Mouse (Mus musculus): ENCODE results near the gene Sphk1. TPM values are rescaled to one million over a fixed set of nuclear protein-coding genes. Genes with fewer than 3 reads are reported as not detected.

Gene Sphk1
- total and polyA plus RNA-seq, 3 experiments = 53.5 to 127 TPM; not detected in 1

DNA sequence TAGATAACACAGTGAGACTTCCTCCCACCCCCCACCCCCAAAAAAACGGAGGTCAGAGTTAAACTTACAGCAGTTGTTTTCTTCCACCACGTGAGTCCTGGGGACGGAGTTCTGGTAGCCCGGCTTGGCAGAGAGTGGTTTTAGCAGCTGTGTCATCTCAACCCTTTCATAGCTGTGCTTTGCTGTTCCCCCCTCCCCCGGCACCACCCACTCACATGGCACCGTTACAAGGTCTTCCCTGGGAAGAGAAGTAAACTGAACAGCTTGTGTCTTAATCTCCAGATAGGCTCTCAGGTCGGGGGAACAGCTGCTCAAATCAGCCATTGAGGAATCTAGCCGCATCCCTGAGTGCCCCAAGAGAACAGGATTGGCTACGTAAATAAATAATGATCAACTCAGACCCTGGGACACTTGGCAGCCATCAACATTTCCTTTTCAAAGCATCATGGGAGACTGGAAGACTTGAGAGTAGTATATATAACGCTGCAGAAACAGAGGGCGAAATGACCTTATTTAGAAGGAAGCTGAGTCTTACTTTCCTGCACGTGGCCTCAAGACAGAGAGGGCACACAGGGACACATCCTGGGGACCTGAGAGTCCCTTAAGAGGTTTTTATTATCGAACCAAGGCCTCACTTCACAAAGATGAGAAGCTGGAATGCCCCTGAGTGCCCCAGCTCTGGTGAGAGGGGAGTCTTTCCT is 36.1 kb upstream of the Sphk1 start (continued):
- TF ChIP-seq ZC3H11A (IDR thresholded peaks at IDR 0.05; ENCODE audit: low read depth, low read length) = no peak
- peak; percentile 61; the same call in 1 of the 2 replicates for TF ChIP-seq ZKSCAN1 (IDR thresholded peaks at IDR 0.05; ENCODE audit: low read depth, low read length)
- peak; percentile 72 for TF ChIP-seq POLR2AphosphoS2 (IDR thresholded peaks at IDR 0.05; ENCODE audit: low read length)
- TF ChIP-seq TBP (IDR thresholded peaks at IDR 0.05; ENCODE audit: low read depth, low read length) = peak; percentile 75
- TF ChIP-seq KAT2A (conservative IDR thresholded peaks at IDR 0.05; ENCODE audit: low read depth, low read length) = peak; percentile 61
- TF ChIP-seq ELF1 (IDR thresholded peaks at IDR 0.05; ENCODE audit: low read depth, low read length) = peak; percentile 61
- 0 out of 2 replicates have a peak, but pooled peaks have one; percentile 23 for TF ChIP-seq NRF1 (IDR thresholded peaks at IDR 0.05; ENCODE audit: insufficient read depth, low read depth, low read length, poor library complexity, severe bottlenecking)
- TF ChIP-seq HCFC1 (IDR thresholded peaks at IDR 0.05; ENCODE audit: low read depth, low read length) = peak; percentile 68
- no peak; a peak in 1 of 6 replicates for TF ChIP-seq CTCF (IDR thresholded peaks at IDR 0.05 in 2 of 3, conservative IDR thresholded peaks at IDR 0.05 in 1 of 3; ENCODE audit: control insufficient read depth in 1 of 3, insufficient read depth in 1 of 3, low read depth in 2 of 3, low read length in 3 of 3, poor library complexity in 1 of 3, severe bottlenecking in 1 of 3)
- no peak for TF ChIP-seq POLR2AphosphoS5 (IDR thresholded peaks at IDR 0.05; ENCODE audit: borderline replicate concordance, low read depth, low read length)
- TF ChIP-seq RAD21 (IDR thresholded peaks at IDR 0.05; ENCODE audit: low read depth, low read length) = no peak
- peak; percentile 27; the same call in 1 of the 2 replicates for TF ChIP-seq TAL1 (IDR thresholded peaks at IDR 0.05; ENCODE audit: low read length)
- peak; percentile 85 for TF ChIP-seq MAX (IDR thresholded peaks at IDR 0.05; ENCODE audit: low read length)
- TF ChIP-seq BHLHE40 (IDR thresholded peaks at IDR 0.05; ENCODE audit: borderline replicate concordance, low read depth, low read length) = peak; percentile 68; the same call in 1 of the 2 replicates
- TF ChIP-seq MYC (IDR thresholded peaks at IDR 0.05; ENCODE audit: low read depth, low read length) = peak; percentile 64; the same call in 1 of the 2 replicates
- peak; percentile 90; the same call in 1 of the 2 replicates for TF ChIP-seq MAZ (IDR thresholded peaks at IDR 0.05; ENCODE audit: low read depth, low read length)
- peak; percentile 94 for TF ChIP-seq RCOR1 (IDR thresholded peaks at IDR 0.05; ENCODE audit: low read depth, low read length)
- peak; percentile 73 for TF ChIP-seq USF1 (IDR thresholded peaks at IDR 0.05; ENCODE audit: low read depth, low read length)
- peak; percentile 72 for TF ChIP-seq MYB (IDR thresholded peaks at IDR 0.05; ENCODE audit: low read depth, low read length)
- no peak for TF ChIP-seq UBTF (IDR thresholded peaks at IDR 0.05; ENCODE audit: borderline replicate concordance, insufficient read depth, low read depth, low read length)
- TF ChIP-seq POLR2A (IDR thresholded peaks at IDR 0.05; ENCODE audit: control insufficient read depth in 1 of 2, insufficient read depth in 1 of 2, low read depth in 1 of 2, low read length in 2 of 2, poor library complexity in 1 of 2) = peak in 1 of 2 experiments; percentile 62; a peak in 2 of 4 replicates
- TF ChIP-seq NELFE (IDR thresholded peaks at IDR 0.05; ENCODE audit: low read depth, low read length) = peak; percentile 63

- DNase-seq (ENCODE audit: low read depth, low spot score) = peak; percentile 86
- no peak overlapping the region for H3K9ac ChIP-seq (ENCODE audit: control insufficient read depth, low read depth, low read length, poor library complexity, severe bottlenecking)
- no peak for TF ChIP-seq POLR2AphosphoS2 (IDR thresholded peaks at IDR 0.05; ENCODE audit: low read length)
- TF ChIP-seq MXI1 (IDR thresholded peaks at IDR 0.05; ENCODE audit: low read depth, low read length) = peak; percentile 69; the same call in 1 of the 2 replicates
- TF ChIP-seq POLR2A (IDR thresholded peaks at IDR 0.05; ENCODE audit: control insufficient read depth in 1 of 2, insufficient read depth in 1 of 2, low read depth in 1 of 2, low read length in 2 of 2, poor library complexity in 1 of 2) = peak in 1 of 2 experiments; percentile 45; a peak in 1 of 4 replicates
- TF ChIP-seq ZC3H11A (IDR thresholded peaks at IDR 0.05; ENCODE audit: low read depth, low read length) = no peak; the same call in 1 of the 2 replicates
- TF ChIP-seq USF1 (IDR thresholded peaks at IDR 0.05; ENCODE audit: low read depth, low read length) = peak; percentile 31; the same call in 1 of the 2 replicates
- peak; percentile 80; the same call in 1 of the 2 replicates for TF ChIP-seq MYC (IDR thresholded peaks at IDR 0.05; ENCODE audit: low read depth, low read length)
- TF ChIP-seq MAZ (IDR thresholded peaks at IDR 0.05; ENCODE audit: low read depth, low read length) = peak; percentile 88
- peak; percentile 98 for TF ChIP-seq GATA1 (IDR thresholded peaks at IDR 0.05; ENCODE audit: low read depth, low read length)
- TF ChIP-seq MAFK (IDR thresholded peaks at IDR 0.05; ENCODE audit: borderline replicate concordance, low read depth, low read length) = peak; percentile 89
- peak; percentile 84 for TF ChIP-seq TCF12 (IDR thresholded peaks at IDR 0.05; ENCODE audit: low read depth, low read length)
- peak; percentile 39; the same call in 1 of the 2 replicates for TF ChIP-seq CHD2 (IDR thresholded peaks at IDR 0.05; ENCODE audit: low read length)
- TF ChIP-seq MAX (IDR thresholded peaks at IDR 0.05; ENCODE audit: low read length) = peak; percentile 68; the same call in 1 of the 2 replicates
- peak; percentile 69; the same call in 1 of the 2 replicates for TF ChIP-seq BHLHE40 (IDR thresholded peaks at IDR 0.05; ENCODE audit: borderline replicate concordance, low read depth, low read length)
- TF ChIP-seq ZMIZ1 (IDR thresholded peaks at IDR 0.05; ENCODE audit: low read depth, low read length) = no peak
- no peak for TF ChIP-seq NRF1 (IDR thresholded peaks at IDR 0.05; ENCODE audit: insufficient read depth, low read depth, low read length, poor library complexity, severe bottlenecking)
- peak; percentile 94 for TF ChIP-seq SIN3A (IDR thresholded peaks at IDR 0.05; ENCODE audit: low read length)
- TF ChIP-seq RAD21 (IDR thresholded peaks at IDR 0.05; ENCODE audit: low read depth, low read length) = no peak
- no peak for TF ChIP-seq USF2 (IDR thresholded peaks at IDR 0.05; ENCODE audit: borderline replicate concordance in 1 of 2, insufficient read depth in 1 of 2, low read depth in 1 of 2, low read length in 2 of 2)
Measured at GRCm38 (mm10) chr11:116497313-116497712, 33.4 kb upstream of the Sphk1 start.

More at GRCm38 (mm10) chr11:116497313-116497712, 33.4 kb upstream of the Sphk1 start:
- H3K27me3 ChIP-seq (ENCODE audit: control insufficient read depth in 1 of 2, insufficient read depth in 2 of 2, low read length in 2 of 2) = no peaks in the 10 kb centered on the region
- peak overlapping the region; percentile 71 for H3K27ac ChIP-seq (ENCODE audit: control insufficient read depth, low read depth, low read length)
- H3K4me1 ChIP-seq (ENCODE audit: control insufficient read depth in 1 of 2, insufficient read depth in 2 of 2, low read length in 2 of 2) = peaks cover 15 to 44% of the 10 kb centered on the region in 2 experiments
- no peaks in the 10 kb centered on the region for H3K9me3 ChIP-seq (replicated peaks; ENCODE audit: insufficient read depth, low read length)
- peaks cover 0 to 22% of the 10 kb centered on the region in 2 experiments; a peak in 2 of 4 replicates for H3K36me3 ChIP-seq (ENCODE audit: control insufficient read depth in 1 of 2, insufficient read depth in 2 of 2, low read length in 2 of 2)
- no peak overlapping the region for H3K4me3 ChIP-seq (ENCODE audit: control insufficient read depth in 1 of 2, insufficient read depth in 1 of 2, low read depth in 2 of 2, low read length in 2 of 2)
- H3K79me2 ChIP-seq (ENCODE audit: control insufficient read depth, insufficient read depth, low read length, poor library complexity) = peaks cover 2% of the 10 kb centered on the region; the same call in 1 of the 2 replicates
